Mouse (Mus musculus): Measurements from ENCODE around the gene Duox2. TPM values are rescaled to one million over a fixed set of nuclear protein-coding genes. Genes with fewer than 3 reads are reported as not detected.

Duox2 gene
- total RNA-seq, 2 experiments from 2014 or later: 0.33 to 0.34 TPM

- no peak for DNase-seq
Measured at GRCm38 (mm10) chr2:122236321-122236720, 61.9 kb downstream of the Duox2 start.

GRCm38 (mm10) chr2:122235425-122235824, 62.8 kb downstream of the Duox2 start:
- DNase-seq: no peak

- peak; percentile 75 for DNase-seq
Measured at GRCm38 (mm10) chr2:122234611-122235288, 63.5 kb downstream of the Duox2 start, which contains the start of gene Sord. Sord (plus strand) TSS chr2:122234749.

GRCm38 (mm10) chr2:122233759-122234557, 64.3 kb downstream of the Duox2 start:
- peak; percentile 13 for DNase-seq

- DNase-seq: no peak
Measured at GRCm38 (mm10) chr2:122233341-122233740, 64.9 kb downstream of the Duox2 start.

- DNase-seq: no peak
Measured at GRCm38 (mm10) chr2:122231616-122232015, 66.6 kb downstream of the Duox2 start.

- no peak for DNase-seq
Measured at GRCm38 (mm10) chr2:122230395-122230794, 67.9 kb downstream of the Duox2 start.

Other genes starting within 250 kb of the Duox2 start
- gene Spg11, start 180.1 kb downstream of the Duox2 start, total RNA-seq (2021): 1 to 10 TPM; 7.6 to 8.9 TPM
- gene B2m, start 150.8 kb downstream of the Duox2 start, total RNA-seq (2021): 100 to 1,000 TPM; 109 to 137 TPM
- gene Trim69, start 137.7 kb downstream of the Duox2 start, total RNA-seq (2021): not detected
- gene Patl2, start 112.3 kb downstream of the Duox2 start, total RNA-seq (2021): not detected
- gene Terb2, start 112.2 kb downstream of the Duox2 start, total RNA-seq (2021): not detected
- gene Sord, start 63.7 kb downstream of the Duox2 start, total RNA-seq (2021): 10 to 100 TPM; 16.5 to 19.1 TPM
- gene Duoxa2, start 451 bp upstream of the Duox2 start, total RNA-seq (2021): not detected
- under 1 TPM; 0.31 to 0.79 TPM for gene Duoxa1, start 15.3 kb upstream of the Duox2 start, total RNA-seq (2021)
- under 1 TPM; 0.19 to 0.43 TPM for gene Duox1, start 17.2 kb upstream of the Duox2 start, total RNA-seq (2021)
- 1 to 10 TPM; 7.5 to 9.4 TPM for gene Shf, start 70.7 kb upstream of the Duox2 start, total RNA-seq (2021)
- gene Slc28a2, start 128.0 kb upstream of the Duox2 start, total RNA-seq (2021): 10 to 100 TPM in 1 of 2 experiments, 1 to 10 TPM in 1; 7.0 to 11.4 TPM
- gene Gm14085, start 186.5 kb upstream of the Duox2 start, total RNA-seq (2021): under 1 TPM; 0.19 to 0.36 TPM

All from gastrocnemius, postnatal 10 days (tissue).